Mouse (Mus musculus) embryonic facial prominence, embryonic 11.5 days (tissue): ENCODE data around the gene Tex11. TPM values are rescaled to one million over a fixed set of nuclear protein-coding genes. Genes with fewer than 3 reads are reported as not detected.

Experiments used
- ATAC-seq: fragments of 200-750 bp; cut with Nextera tagmentation; replicated peaks from 2 replicates; pipeline ENCODE4 v1.8.0; 2017; ENCODE audit warnings: low read depth; ENCODE audit not compliant: insufficient number of reproducible peaks, low FRiP score, low TSS enrichment
- DNase-seq: peaks from one replicate; pipeline ENCODE4 v3.0.0-alpha.2; 2015; ENCODE audit warnings: low spot score
- H3K27ac ChIP-seq: fragments of 300-500 bp; sonication (generic); replicated peaks from 2 replicates; pipeline ENCODE4 v1.5.1; 2014; ENCODE audit warnings: mild to moderate bottlenecking, low read depth, low read length, control low read depth
- H3K27me3 ChIP-seq: fragments of 300-500 bp; sonication (generic); 2 replicates; pipeline ENCODE4 v1.6.1; 2014; ENCODE audit warnings: mild to moderate bottlenecking, low read length, moderate library complexity, mixed read lengths; ENCODE audit not compliant: control insufficient read depth, insufficient read depth
- H3K36me3 ChIP-seq: fragments of 300-500 bp; sonication (generic); replicated peaks from 2 replicates; pipeline ENCODE4 v1.6.1; 2014; ENCODE audit warnings: low read depth, mild to moderate bottlenecking, low read length, moderate library complexity, mixed read lengths; ENCODE audit not compliant: control insufficient read depth, insufficient read depth
- H3K4me1 ChIP-seq: fragments of 300-500 bp; sonication (generic); 2 replicates; pipeline ENCODE4 v1.6.1; 2014; ENCODE audit warnings: low read length, mixed read lengths; ENCODE audit not compliant: control insufficient read depth, insufficient read depth
- H3K4me2 ChIP-seq: fragments of 300-500 bp; sonication (generic); 2 replicates; pipeline ENCODE4 v1.6.1; 2014; ENCODE audit warnings: low read depth, mild to moderate bottlenecking, control low read depth, low read length, moderate library complexity
- H3K4me3 ChIP-seq: fragments of 300-500 bp; sonication (generic); 2 replicates; pipeline ENCODE4 v1.5.1; 2014; ENCODE audit warnings: low read depth, low read length, control low read depth
- H3K9ac ChIP-seq: fragments of 300-500 bp; sonication (generic); replicated peaks from 2 replicates; pipeline ENCODE4 v1.6.1; 2014; ENCODE audit warnings: mild to moderate bottlenecking, control low read depth, low read length
- H3K9me3 ChIP-seq: fragments of 300-500 bp; sonication (generic); replicated peaks from 2 replicates; pipeline ENCODE4 v1.6.1; 2016; ENCODE audit warnings: mild to moderate bottlenecking, low read length, inconsistent platforms, mixed read lengths; ENCODE audit not compliant: control insufficient read depth
- WGBS: fragments of 180-500 bp; shearing (Covaris S2); extraction: QIAGEN DNeasy Blood & Tissue Kit; methylation state at CpG from one replicate; pipeline ENCODE4 v1.1.7; 2014; 5-methylcytosine and 5-hydroxymethylcytosine counted together
- polyA plus RNA-seq: library from polyadenylated mRNA; unstranded; fragments of >200 nt; fragmentation: Nextera tagmentation; extraction: Ambion mirVana; gene quantifications from 2 replicates; pipeline ENCODE4 v1.2.1, GENCODE M21; 2014

Tex11 gene
- polyA plus RNA-seq, 1 experiment from 2014 or later, result not detected

DNA sequence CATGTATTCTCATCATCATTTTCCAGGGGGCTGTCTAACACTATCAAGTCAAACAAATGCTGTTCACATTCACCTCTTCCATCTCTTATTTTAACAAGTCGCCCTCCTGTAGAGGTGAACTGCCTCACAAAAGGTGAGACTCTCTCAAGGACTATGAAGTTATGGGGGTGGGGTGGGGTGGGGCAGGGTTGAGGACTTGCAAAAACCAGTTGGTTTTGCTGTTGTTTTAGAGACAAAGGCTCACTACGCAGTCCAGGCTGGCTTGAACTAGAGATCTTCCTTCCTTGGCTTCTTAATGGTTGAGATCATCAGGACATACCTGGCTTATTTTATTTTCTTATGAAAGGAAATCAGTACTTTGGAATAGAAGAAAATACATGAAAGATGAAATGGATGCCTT, 226.7 kb downstream of the Tex11 start:
- Histone ChIP-seq H3K4me3 (no peak overlapping the region), H3K36me3 (no peaks in the 10 kb centered on the region), H3K9ac (no peak overlapping the region), H3K9me3 (no peaks in the 10 kb centered on the region), H3K4me2 (no peak overlapping the region), H3K27ac (no peak overlapping the region), H3K4me1 (no peaks in the 10 kb centered on the region), H3K27me3 (no peaks in the 10 kb centered on the region)
- WGBS, result 79% methylated on average over 2 of the region's 2 CpGs
- ATAC-seq (no peak), DNase-seq (no peak)

- H3K27ac ChIP-seq, result no peak overlapping the region
- no peaks in the 10 kb centered on the region for H3K27me3 ChIP-seq
- no peaks in the 10 kb centered on the region for H3K4me1 ChIP-seq
- ATAC-seq (no peak), DNase-seq (no peak)
- H3K9me3 ChIP-seq, result no peaks in the 10 kb centered on the region
- H3K4me2 ChIP-seq, result no peak overlapping the region
- no peak overlapping the region for H3K4me3 ChIP-seq
- H3K36me3 ChIP-seq, result no peaks in the 10 kb centered on the region
- 84% methylated on average over 1 of the region's 1 CpGs for WGBS
- H3K9ac ChIP-seq, result no peak overlapping the region
Measured at GRCm38 (mm10) chrX:100825557-100825956, 233.9 kb downstream of the Tex11 start.

GRCm38 (mm10) chrX:100821149-100821548, 238.3 kb downstream of the Tex11 start:
- no peaks in the 10 kb centered on the region for H3K4me1 ChIP-seq
- no peak overlapping the region for H3K4me2 ChIP-seq
- DNase-seq (no peak), ATAC-seq (no peak)
- H3K36me3 ChIP-seq, result no peaks in the 10 kb centered on the region
- no peaks in the 10 kb centered on the region for H3K9me3 ChIP-seq
- H3K27ac ChIP-seq, result no peak overlapping the region
- H3K9ac ChIP-seq, result no peak overlapping the region
- 75% methylated on average over 1 of the region's 1 CpGs for WGBS
- H3K4me3 ChIP-seq, result no peak overlapping the region
- no peaks in the 10 kb centered on the region for H3K27me3 ChIP-seq

DNA sequence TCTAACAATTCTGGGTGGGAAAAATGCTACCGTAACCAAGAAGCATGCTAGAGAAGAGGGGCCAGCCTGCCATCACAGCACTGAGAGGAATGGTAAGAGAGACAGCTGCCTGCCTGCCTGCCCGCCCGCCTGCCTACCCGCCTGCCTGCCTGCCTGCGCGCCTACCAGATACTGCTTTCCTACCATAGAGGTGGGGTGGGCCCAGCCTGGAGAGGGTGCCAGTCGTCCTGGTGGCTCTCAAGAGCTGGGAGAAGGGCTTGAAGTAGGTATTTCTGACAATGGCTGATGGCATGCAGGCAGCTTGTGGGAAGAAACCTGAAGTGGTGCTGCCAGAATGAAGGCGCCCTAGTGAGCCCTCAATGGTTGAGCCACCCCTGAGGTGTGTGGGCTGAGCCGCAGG, 240.8 kb downstream of the Tex11 start:
- no peaks in the 10 kb centered on the region for H3K9me3 ChIP-seq
- no peaks in the 10 kb centered on the region; the same call in none of the 2 replicates for H3K36me3 ChIP-seq
- H3K4me1 ChIP-seq, result no peaks in the 10 kb centered on the region
- no peak overlapping the region for H3K4me3 ChIP-seq
- no peak for DNase-seq
- no peak overlapping the region for H3K4me2 ChIP-seq
- 91% methylated on average over 9 of the region's 9 CpGs for WGBS
- H3K27me3 ChIP-seq, result no peaks in the 10 kb centered on the region
- no peak overlapping the region for H3K9ac ChIP-seq
- H3K27ac ChIP-seq, result no peak overlapping the region
- ATAC-seq, result no peak

GRCm38 (mm10) chrX:100815766-100816165, 243.7 kb downstream of the Tex11 start:
- no peaks in the 10 kb centered on the region for H3K27me3 ChIP-seq
- no peak overlapping the region for H3K9ac ChIP-seq
- H3K4me3 ChIP-seq, result no peak overlapping the region
- DNase-seq (no peak), ATAC-seq (no peak)
- WGBS, result 83% methylated on average over 7 of the region's 7 CpGs
- H3K9me3 ChIP-seq, result no peaks in the 10 kb centered on the region
- no peaks in the 10 kb centered on the region; the same call in none of the 2 replicates for H3K36me3 ChIP-seq
- no peaks in the 10 kb centered on the region for H3K4me1 ChIP-seq
- H3K27ac ChIP-seq, result no peak overlapping the region
- no peak overlapping the region for H3K4me2 ChIP-seq

GRCm38 (mm10) chrX:100814139-100814538, 245.3 kb downstream of the Tex11 start:
- no peaks in the 10 kb centered on the region for H3K9me3 ChIP-seq
- no peak for DNase-seq
- no peak overlapping the region for H3K27ac ChIP-seq
- no peak for ATAC-seq
- WGBS, result 85% methylated on average over 8 of the region's 8 CpGs
- H3K27me3 ChIP-seq, result no peaks in the 10 kb centered on the region
- no peak overlapping the region for H3K4me3 ChIP-seq
- H3K9ac ChIP-seq, result no peak overlapping the region
- H3K4me2 ChIP-seq, result no peak overlapping the region
- H3K36me3 ChIP-seq, result no peaks in the 10 kb centered on the region; the same call in none of the 2 replicates
- H3K4me1 ChIP-seq, result no peaks in the 10 kb centered on the region

DNA sequence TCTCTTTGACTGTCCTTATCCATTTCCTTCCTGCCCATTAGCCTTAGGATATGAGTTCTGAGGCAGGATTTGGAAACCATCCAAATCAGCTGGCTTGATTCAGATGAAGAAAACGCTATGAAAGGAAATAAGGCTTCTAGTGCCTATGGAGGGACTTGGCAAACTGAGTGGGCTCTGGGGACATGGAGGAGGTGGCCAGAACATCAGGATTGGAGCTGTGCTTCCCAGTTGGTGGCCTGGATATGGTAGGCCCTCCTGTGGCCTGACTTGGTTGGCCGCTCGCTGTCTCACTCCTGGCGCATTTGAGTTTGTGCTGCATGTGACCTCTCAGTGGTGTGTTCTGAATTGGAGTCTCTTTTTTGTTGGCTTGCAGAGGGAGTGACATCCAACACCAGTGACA, 248.3 kb downstream of the Tex11 start:
- ATAC-seq (no peak), DNase-seq (no peak)
- Histone ChIP-seq H3K4me3 (no peak overlapping the region), H3K4me1 (no peaks in the 10 kb centered on the region), H3K36me3 (no peaks in the 10 kb centered on the region; the same call in none of the 2 replicates), H3K27me3 (no peaks in the 10 kb centered on the region), H3K27ac (no peak overlapping the region), H3K9me3 (no peaks in the 10 kb centered on the region), H3K9ac (no peak overlapping the region), H3K4me2 (no peak overlapping the region)
- WGBS, result 92% methylated on average over 4 of the region's 4 CpGs

- Histone ChIP-seq H3K27ac (no peak overlapping the region), H3K36me3 (no peaks in the 10 kb centered on the region), H3K4me2 (no peak overlapping the region), H3K9ac (no peak overlapping the region), H3K27me3 (no peaks in the 10 kb centered on the region), H3K4me3 (no peak overlapping the region), H3K4me1 (no peaks in the 10 kb centered on the region), H3K9me3 (no peaks in the 10 kb centered on the region)
- WGBS, result 74% methylated on average over 6 of the region's 6 CpGs
- ATAC-seq (no peak), DNase-seq (no peak)
Measured at GRCm38 (mm10) chrX:100802034-100802433, 257.4 kb downstream of the Tex11 start.
